Comparison of ENCODE assay signal across 21 mouse cellular contexts in the genomic region with DNA sequence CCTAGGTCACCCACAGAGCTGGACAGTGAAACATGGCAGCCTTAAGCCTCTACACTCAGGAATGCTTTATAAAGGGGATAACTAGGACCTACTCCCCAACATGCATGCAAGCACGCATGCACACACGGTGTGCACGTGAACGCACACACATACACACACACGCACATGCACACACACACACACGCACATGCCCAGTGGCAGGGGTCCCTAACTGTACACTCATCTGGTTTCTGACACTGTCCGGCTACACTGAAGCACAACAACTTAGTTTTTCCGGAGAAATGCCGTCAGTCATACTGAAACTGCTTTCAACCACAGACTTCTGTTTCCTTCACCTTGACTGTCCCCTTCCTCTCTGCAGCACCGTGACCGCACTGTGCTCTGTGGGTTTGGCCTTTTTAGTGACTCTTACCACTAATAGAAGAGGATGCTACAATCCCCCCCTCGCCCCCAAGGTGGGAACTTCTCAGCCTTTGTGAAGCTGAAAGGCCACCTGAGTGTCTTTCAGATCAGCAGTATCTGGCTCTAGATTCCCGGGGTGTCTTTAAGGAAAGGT.
DNase-seq lines count a peak whose midpoint lies in the region; ATAC-seq and TF ChIP-seq lines count a peak whose summit lies in the region.
"Had no signal": no experiment of that assay in that cellular context is flagged by ENCODE, and none has a peak within 500 bp of the region (broad histone marks: within the 10 kb centered on the region; RNA-seq: fewer than 3 reads in every experiment).

No protein-coding gene starts in this region.

- no peak overlapping the region for H3K4me3 ChIP-seq in left cerebral cortex, adult 2 months
- H3K4me3 ChIP-seq: embryonic facial prominence, embryonic 10.5 days; erythroblast, embryonic 14.5 days; gastrocnemius, adult 2 months; limb, embryonic 13.5 days; neural tube, embryonic 15.5 days had no signal

- DNase-seq in thymus, postnatal 0 days (ENCODE audit: low spot score): peak; percentile 37
- DNase-seq in thymus, postnatal 25 days: no peak
- peak; percentile 66 for DNase-seq in naive thymus-derived CD4-positive, alpha-beta T cell, adult 2 months (ENCODE audit: low read depth)
- DNase-seq in left cerebral cortex, adult 9 months (ENCODE audit: low spot score in 2 of 2): no peak
- no peak for DNase-seq in adrenal gland, adult 18-20 months (ENCODE audit: low spot score in 2 of 2)
- no peak for DNase-seq in testis, postnatal 10 days (ENCODE audit: low spot score)
- DNase-seq in left cerebral cortex, adult 2 months (ENCODE audit: extremely low spot score in 1 of 2, low spot score in 2 of 2): no peak
- DNase-seq: adrenal gland, postnatal 36 days; cerebellum, adult 11 months; cerebellum, postnatal 25 days; gastrocnemius, adult 2 months; heart, postnatal 10 days; right cerebral cortex, adult 18-20 months had no signal

- no peak overlapping the region for H3K27ac ChIP-seq in left cerebral cortex, adult 2 months
- H3K27ac ChIP-seq: embryonic facial prominence, embryonic 10.5 days; gastrocnemius, adult 2 months; hindbrain, postnatal 0 days; limb, embryonic 13.5 days; macrophage; neural tube, embryonic 15.5 days had no signal

- ATAC-seq in granulocyte monocyte progenitor cell, adult 5-6 weeks (replicated peaks; ENCODE audit: poor library complexity, severe bottlenecking): peak; percentile 90
- ATAC-seq: forebrain, embryonic 16.5 days; hindbrain, postnatal 0 days had no signal

- TF ChIP-seq CTCF in left cerebral cortex, adult 2 months (IDR thresholded peaks at IDR 0.05): no peak

- intact Hi-C loops in left cerebral cortex, adult 2 months (cut with DNase I): no loop called here

Comparison
In these comparisons a context has a peak if more than half of its experiments do, and no peak if none do; other contexts are left out.
1. DNase-seq: peak in thymus, postnatal 0 days (single experiment) and naive thymus-derived CD4-positive, alpha-beta T cell, adult 2 months (single experiment); none in thymus, postnatal 25 days (single experiment), left cerebral cortex, adult 9 months (0 of 2), adrenal gland, adult 18-20 months (0 of 2), testis, postnatal 10 days (single experiment) and left cerebral cortex, adult 2 months (0 of 2).